Mouse (Mus musculus): Measurements from ENCODE around the gene Ggps1.

The Ggps1 gene

GRCm38 (mm10) chr13:14063013-14063941, at the start of gene Ggps1, which contains the start of gene Arid4b:
Ggps1 (minus strand) TSS chr13:14063488.
Arid4b (plus strand) TSS chr13:14063232.
- peak; percentile 99 for DNase-seq

DNA sequence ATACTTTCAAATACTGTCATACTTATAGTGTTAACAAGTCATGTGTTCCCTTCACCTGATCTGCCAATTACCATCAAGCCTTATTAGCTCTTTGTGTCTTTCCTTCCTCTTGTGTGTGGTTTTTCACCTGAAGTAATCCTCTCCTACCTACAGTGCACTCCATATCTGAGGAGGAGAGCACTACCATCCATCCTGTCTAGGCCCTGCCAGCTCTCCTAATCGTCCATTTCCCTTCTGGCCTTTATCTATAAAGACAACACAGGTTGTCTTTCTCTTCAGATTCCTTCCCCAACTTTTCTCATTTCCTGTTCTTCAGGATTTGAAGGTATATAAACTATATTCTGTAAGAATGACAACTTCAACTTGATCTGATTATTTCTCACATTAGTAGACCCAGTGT, 47.9 kb upstream of the Ggps1 start:
- DNase-seq: no peak

DNA sequence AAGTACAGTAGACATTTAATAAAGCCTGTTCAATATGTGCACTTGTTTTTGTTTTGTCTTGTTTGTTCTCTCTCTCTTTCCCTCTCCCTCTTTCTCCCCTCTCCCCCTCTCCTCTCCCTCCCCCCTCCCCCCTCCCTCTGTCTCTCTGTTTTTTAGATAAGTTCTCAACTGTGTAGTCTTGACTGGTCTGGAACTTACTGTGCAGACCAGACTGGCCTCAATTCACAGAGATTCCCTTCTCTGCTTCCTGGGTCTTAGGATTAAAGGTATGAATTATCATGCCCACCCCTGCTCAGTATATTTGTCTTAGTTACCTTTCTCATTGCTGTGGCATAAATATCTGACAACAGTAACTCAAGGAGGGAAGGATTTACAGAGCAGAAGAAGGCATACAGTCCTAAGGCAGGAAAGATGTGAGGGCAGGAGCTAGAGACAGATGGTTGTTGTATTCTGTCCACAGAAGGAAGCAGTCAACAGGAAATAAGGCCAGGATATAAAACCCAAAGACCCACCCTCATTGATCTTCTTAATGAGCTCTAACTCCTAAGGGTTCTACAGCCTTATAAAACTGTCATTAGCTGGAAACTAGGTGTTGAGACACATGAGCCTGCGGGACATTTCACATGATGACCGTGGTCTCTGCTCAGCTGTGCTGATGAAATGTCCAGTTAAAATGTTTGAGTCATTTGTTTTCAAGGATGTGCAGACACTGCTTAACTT, 47.0 kb upstream of the Ggps1 start:
- DNase-seq: no peak

- no peak for DNase-seq
Observed at GRCm38 (mm10) chr13:14103026-14103425, 39.7 kb upstream of the Ggps1 start.

DNA sequence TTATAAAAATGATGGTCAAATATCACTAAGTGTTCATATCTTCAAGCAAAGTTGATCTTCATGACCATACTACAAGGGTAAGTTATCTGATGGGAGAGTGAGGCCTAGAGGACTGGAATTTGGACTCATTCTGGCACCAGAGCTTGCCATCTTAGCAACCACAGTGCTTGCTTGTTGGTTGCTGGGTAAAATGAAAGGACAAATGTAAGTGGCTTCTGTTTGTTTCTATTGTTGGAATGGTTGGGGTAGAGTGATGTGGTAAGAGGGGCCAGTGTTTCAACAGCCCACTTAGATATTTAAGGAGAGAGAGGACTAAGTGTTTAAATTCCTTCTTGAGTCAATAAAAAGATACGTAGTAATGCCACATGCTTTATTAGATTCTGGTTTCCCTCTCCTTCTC, 25.4 kb upstream of the Ggps1 start:
- peak; percentile 63 to 75 for DNase-seq

- no peak for DNase-seq
Observed at GRCm38 (mm10) chr13:14075326-14075725, 12.0 kb upstream of the Ggps1 start.

- DNase-seq: no peak
Observed at GRCm38 (mm10) chr13:14074371-14074770, 11.1 kb upstream of the Ggps1 start.

GRCm38 (mm10) chr13:14069291-14069690, 6.0 kb upstream of the Ggps1 start:
- no peak for DNase-seq

DNA sequence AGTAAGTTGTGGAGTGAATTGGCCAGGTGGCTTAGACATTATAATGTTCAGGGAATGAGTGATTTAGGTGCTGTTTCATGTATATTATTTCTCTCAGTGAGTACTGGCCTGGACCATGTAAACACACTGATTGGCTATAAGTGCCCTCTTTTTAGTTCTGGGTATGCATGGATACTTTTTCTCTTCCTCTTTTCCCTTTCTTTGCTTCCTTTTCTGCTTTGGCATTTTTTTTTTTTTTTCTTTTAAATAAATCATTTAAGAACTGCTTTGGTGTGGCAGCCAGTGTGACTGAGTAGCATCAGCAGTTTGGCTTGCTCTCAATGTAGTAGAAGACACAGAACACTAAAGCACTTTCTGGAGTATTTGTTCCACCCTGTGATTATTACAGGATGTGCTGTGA, 4.7 kb upstream of the Ggps1 start:
- no peak for DNase-seq

- DNase-seq: no peak
Observed at GRCm38 (mm10) chr13:14065701-14066100, 2.4 kb upstream of the Ggps1 start.

DNA sequence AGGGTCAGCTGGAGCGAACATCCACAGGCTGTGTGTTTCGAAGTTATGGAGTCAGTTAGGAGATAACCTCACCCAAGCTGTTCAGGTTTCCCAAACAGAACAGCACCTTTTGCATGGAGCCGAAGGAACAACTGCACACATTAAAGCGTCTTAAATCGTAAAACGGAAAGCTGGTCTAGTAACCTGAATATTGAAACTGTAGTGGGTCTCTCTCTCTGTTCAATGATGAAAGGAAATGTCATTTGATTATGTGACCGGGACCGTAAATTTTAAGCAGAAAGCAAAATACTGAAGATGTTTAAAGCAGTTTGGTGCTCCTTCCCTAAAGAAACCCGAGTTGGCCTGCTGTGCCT, 1.7 kb upstream of the Ggps1 start:
- no peak for DNase-seq

DNA sequence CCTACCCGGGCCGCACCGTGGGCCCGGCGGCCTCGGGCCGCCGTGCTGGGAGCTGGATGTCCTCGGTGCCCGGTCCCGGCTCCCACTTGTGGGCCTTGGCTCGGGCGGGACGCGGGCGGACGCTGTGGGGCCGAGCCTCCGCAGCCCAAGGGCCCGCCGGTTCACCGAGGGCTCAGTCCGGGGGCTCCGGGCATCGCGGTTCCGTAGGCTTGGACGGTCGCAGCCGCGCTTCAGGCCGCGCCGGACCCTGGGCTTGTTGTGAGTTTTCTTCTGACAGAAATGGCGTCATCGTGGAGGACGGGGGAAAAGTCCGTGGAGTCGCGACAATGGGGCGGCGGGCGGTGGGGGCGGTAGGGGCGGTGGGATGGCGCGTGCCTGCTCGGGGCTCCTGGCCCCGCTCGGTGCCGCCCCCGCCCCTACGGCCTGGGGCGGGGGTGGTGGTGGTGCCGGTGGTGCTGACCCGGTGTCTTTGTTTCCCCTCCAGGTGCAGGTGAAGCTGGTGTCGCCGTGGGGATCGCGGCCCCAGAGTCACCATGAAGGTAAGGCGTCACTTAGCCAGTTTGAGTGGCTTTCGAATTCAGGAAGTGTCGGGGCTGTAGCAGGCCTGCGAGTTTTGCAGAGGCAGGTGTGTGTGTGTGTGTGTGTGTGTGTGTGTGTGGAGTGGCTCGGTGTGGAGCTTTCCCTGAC, 1.2 kb upstream of the Ggps1 start:
- peak; percentile 66 to 70 for DNase-seq

DNA sequence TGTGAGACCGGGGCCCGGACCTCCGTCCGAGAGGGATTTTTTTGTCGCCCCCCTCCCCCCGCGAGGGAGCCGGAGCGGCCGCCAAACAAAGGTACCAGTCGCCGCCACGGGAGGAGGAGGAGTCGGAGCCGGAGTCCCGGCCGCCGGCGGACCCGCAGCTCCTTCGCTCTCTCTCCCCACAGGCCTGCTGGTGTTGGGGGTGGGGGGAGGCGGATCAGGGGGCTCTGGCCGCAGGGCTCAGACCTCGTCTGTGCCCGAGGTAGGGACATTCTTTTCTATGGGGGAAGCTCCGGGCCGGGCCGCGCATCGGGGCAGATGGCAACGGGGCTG, 619 bp upstream of the Ggps1 start:
- DNase-seq: no peak

DNA sequence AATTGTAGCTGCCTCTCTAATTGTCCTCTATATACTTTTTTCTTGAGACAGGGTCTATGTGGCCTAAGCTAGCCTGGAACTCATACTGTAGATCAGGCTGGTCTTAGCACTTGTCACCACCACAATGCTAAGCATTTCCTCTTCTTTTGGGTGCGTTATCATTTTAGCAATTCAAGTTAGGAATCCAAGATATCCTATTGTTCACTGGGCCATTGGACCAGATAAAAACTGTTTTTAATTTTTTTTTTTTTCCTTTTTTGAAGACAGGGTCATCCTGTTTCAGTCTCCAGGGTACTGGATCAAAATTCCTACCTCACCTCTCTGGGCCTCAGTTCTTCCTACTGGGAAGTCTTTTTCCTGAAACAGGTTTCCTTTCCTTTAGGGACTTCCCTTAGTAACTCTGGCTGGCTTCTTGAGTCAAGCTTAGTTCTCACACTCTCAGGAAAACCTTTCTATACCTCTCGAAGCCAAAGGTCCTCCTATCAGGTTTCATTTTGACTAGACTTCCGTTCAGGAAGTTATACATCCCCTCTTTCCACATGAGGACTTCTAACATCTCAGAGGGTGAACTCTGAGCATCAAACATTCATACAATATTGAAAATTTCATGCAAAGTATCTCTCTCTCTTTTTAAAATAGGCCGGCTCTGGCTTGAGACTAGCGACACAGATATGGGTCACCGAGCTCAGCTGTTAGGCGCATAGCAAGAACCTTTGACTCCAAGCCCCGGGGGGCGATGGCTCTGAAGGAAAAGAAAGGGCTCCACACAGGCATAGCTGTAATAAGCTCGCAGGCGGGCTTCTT, 877 bp downstream of the Ggps1 start:
- no peak for DNase-seq

DNA sequence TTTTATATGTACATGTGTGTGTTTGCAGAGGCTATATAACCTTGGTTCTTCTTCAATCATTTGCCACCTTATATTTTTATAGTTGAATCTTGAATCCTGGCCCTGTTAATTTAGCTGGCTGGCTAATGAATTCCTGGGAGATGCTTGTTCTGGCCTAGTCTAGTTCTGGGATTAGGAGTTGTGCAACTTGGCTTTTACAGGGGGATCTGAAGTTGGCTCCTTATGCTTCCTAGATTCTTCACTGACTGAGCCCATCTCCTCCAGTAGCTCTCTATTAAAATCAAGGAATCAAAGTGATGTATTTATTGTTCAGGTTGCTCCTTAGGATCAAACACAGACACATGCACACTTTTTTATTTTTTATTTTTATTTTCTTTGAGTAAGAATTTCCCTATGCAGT, 3.7 kb downstream of the Ggps1 start:
- DNase-seq: no peak

DNA sequence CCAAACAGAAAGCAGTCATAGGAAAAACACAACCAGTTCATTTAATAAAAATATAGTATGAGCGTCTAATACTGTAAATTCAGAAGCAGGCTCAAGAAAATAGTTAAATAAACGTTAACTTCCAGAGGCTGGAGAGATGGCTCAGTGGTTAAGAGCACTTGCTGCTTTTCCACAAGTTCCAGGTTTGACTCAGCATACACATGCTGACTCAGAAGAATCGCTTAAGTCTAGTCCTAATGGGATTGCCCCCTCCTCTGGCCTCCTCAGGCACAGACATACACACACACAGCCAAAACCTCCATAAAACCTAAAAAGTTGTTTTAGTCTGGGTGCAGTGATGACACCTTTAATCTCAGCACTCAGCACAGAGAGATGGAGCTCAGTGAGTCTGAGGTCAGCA, 6.5 kb downstream of the Ggps1 start:
- DNase-seq: no peak

- DNase-seq: no peak
Observed at GRCm38 (mm10) chr13:14049878-14050277, 13.4 kb downstream of the Ggps1 start.

DNA sequence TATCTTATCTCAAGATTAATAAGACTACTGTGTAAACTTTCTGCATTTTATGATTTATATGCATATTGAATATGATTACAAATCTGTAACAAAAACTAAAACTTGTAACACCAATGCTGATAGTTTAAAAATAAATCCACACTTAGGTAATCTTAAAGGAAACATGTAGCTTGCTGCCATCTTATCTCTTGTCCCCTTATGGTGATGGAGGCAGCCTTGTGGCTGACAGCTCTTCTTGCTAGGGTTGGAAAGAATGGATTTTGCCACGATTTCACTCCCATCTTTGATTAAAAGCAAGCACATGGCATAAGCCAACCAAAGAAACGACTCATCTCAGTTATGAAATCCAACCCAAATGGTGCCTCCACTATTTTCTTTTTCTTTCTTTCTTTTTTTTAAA, 18.8 kb downstream of the Ggps1 start:
- no peak for DNase-seq

GRCm38 (mm10) chr13:14043851-14044250, 19.4 kb downstream of the Ggps1 start:
- DNase-seq: no peak

DNA sequence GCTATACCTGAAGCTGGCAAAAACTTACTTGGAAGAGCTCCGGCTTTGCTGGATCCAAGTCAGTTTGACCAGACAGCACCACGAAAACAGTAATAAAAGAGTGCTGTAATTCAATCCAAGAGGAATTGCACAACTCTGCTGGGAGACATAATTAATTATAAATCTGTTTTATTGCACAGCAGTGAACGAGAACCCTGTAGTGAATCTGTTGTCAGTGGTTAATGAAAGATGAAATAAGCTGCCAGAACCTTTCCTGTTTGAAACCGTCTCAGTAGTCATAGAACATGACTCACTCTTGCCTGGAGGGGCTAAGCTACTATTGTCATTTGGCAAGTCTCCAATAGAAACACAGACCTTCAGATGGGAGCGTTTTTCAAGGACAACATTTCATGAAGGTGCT, 23.1 kb downstream of the Ggps1 start:
- DNase-seq: no peak

DNA sequence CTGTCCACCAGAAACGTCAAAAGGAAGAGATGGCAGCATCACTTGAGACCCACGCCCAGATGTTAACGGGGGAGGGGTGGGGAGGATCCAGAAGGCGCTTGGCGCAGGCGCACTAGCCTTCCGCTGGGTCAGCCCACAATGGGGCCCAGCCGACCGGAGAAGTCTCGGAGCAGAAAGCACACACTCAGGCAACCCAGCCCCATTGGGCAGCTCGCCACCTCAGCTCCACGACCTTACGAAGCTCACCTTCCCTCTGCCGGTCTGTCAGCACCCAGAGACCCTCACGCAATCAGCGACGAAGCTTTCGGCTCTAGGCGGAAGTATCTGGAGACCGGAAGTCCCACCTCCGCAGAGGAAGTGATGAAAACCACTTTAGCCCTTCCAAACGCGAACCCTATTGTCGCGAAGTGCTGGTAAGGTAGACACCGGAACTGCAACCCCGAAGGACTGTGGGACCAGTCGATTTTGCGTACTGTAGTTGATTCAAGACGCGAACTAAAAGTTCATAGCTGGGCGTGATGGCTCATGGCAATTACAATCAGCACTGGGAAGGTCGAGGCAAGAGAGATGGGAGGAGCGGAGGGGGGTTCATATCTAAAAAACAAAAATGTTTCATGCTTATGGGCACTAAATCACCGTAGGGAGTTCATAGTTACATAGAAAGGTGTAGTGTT, 23.9 kb downstream of the Ggps1 start, which contains the start of gene Tbce:
TSS of gene Tbce (minus strand) at position 347 of the 674 bp plus-strand sequence.
- peak; percentile 89 to 91 for DNase-seq

DNA sequence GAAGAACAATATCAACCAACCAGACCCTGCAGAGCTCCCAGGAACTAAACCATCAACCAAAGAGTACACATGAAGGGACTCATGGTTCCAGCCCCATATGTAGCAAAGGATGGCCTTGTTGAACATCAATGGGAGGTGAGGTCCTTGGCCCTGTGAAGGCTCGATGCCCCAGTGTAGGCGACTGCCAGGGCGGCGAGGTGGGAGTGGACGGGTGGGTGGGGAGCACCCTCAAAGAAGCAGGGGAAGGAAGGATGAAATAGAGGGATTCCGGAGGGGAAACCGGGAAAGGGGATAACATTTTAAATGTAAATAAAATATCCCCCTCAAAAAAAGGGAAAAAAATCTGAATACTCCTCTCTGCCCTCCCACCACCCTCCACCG, 24.4 kb downstream of the Ggps1 start:
- DNase-seq: no peak
